Mouse (Mus musculus): ENCODE data around the gene Dennd5b. TPM values are rescaled to one million over a fixed set of nuclear protein-coding genes. Genes with fewer than 3 reads are reported as not detected.
"Not testable (repeated sequence)": the region's sequence is repeated elsewhere in the genome, so short reads cannot be mapped to it uniquely, and the experiment has no call there.

Dennd5b gene
- total RNA-seq, 2 experiments from 2014 or later: 22.9 to 25.8 TPM

DNA sequence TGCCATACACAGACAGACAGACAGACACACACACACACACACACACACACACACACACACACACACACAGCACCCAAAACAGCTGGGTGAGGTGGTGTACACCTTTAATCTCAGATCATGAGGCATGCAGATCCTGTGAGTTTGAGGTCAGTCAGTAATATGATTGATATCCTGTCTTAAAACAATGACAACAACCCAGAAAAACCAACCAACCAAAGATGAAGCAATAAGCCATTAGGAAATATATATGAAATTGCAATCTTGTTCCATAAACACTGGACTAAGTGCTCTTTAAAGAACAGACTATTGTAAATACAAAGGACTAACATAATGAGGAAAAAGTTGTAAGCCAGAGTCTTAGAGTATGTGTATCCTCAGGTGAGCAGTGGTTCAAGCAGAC, 70.1 kb downstream of the Dennd5b start:
- DNase-seq (ENCODE audit: low spot score in 2 of 2): no peak

DNA sequence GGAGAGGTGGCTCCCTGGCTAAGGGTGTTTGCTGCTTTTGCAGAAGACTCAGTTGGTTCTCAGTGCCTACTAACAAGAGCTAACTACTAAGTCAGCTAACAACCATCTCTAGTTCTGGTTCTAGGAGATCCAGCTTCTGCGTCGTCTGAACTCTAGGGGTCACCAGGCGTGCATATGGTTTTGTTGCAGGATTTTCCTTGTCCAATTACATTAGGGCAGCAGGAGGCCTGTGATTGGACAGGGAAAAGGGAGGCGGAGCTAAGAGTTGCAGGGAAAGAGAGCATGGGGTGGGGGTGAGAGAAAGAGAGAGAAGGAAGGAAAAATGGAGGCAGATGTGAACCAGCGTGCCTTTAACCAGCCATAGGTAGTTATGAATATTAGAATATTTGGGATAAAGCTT, 83.0 kb downstream of the Dennd5b start:
- DNase-seq (ENCODE audit: low spot score in 2 of 2): no peak

DNA sequence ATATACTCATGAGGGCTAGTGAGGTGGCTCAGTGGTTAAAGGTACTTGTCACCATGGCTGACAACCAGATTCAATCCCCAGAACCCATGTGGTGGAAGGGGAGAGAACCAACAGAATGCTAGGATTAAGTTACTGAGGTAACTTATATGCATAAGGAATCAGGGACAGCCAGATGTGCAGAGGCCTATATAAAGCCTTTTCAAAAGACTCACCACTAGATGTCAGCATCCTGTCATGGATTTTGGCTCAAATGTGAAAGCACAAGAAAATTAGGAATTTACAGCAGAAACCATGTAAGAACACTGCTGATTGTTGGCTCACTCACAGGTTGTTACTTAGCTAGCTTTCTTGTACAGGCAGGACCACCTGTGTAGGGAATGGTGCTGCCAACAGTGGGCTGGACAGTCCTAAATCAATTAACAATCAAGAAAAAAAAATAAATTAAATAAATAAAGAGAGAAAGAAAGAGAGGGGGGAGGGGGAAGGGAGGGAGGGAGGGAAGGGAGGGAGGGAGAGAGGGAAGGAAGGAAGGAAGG, 90.6 kb downstream of the Dennd5b start:
- DNase-seq (ENCODE audit: low spot score in 2 of 2): no peak

DNA sequence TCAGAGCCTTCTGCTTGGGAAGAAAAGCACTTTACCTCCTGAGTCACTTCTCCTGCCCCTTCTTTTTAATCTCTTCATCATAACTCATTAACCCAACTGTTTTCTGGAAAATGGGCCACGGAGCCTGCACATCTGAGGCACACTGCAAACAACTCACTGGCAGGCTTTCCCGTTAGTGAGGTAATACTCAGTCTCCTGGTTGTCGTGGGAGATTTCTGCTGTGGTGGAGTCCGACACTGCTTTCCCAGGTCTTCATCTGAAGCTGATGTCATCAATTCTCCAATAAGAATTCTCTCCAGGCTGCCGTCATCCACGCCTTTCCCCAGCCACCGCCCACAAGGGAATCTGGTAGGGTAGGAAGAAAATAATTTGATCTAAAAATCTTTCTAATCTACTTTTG, 96.5 kb downstream of the Dennd5b start:
- no peak for DNase-seq (ENCODE audit: low spot score in 2 of 2)

DNA sequence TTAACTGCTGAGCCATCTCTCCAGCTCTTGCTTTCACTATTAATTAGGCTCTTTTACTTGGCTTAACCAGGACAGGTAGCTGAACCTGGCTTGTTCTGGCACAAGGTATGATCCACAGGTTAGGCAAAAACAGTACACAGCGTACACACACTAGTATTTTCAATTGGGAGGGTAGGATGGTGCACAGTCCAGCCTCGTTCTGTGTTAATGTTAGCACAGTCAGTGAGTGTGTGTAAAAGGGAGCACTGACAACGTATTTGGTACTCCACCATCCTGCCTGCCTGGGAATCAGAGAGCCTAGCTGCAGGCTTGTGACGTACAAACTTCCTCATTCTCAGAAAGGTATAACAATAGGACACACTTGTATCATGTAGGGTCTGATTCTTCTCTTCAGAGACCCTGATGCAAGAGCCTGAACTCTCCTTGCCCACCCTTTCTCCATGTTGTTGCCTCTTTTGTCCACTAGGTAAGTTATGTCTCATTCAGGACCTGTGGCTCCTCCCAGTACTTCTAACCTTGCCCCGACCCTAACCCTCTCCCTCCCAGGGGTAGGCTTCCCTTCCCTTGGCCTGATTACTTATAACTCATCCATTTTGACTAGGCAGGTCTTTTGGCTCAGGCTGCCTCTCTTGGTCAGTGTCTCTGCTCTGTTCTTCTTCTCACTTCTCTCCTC, 107.0 kb downstream of the Dennd5b start:
- no peak for DNase-seq (ENCODE audit: low spot score in 2 of 2)

DNA sequence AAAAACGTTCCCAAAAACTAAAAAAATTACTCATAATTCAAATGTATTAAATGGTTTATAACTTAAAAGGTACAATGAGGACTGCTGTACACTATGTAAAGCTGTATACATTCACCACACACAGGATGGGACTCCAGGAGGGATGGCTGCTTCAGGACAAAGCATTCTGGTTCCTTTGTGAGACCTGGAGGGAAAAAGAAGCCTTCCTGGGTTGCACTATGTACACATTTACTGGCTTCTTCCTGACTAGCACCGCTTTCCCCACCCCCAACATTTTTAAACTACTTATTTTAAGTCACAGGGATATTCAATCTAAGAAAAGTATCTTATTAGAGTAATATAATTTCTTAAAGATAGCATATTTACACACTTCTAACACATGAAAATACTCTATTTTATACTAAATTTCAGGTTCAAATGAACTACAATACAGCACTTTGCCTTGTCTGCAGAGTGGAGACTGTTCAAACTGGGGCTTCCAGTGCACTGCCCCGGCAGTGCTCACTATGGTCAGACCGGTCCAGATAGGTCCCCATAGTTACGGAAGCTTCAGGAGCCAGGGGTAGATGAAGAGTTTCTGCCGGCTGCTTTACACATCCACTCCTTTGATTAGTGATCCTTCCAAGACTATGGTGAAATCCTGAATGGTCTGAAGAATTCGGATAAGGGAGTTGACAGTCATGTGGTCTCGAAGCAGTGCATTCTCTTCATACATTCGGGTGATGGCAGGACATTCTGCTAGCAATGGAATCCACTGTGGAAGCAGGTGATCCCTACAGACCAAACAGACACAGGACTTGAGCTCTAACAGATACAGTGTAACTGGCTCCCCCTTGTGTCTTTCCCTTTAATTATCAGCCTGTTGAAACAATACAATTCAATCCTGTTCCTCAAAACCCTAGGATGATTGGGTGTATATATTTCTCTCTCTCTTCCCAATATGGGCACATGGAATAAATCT, 108.1 kb downstream of the Dennd5b start:
- DNase-seq (ENCODE audit: low spot score in 2 of 2): no peak

DNA sequence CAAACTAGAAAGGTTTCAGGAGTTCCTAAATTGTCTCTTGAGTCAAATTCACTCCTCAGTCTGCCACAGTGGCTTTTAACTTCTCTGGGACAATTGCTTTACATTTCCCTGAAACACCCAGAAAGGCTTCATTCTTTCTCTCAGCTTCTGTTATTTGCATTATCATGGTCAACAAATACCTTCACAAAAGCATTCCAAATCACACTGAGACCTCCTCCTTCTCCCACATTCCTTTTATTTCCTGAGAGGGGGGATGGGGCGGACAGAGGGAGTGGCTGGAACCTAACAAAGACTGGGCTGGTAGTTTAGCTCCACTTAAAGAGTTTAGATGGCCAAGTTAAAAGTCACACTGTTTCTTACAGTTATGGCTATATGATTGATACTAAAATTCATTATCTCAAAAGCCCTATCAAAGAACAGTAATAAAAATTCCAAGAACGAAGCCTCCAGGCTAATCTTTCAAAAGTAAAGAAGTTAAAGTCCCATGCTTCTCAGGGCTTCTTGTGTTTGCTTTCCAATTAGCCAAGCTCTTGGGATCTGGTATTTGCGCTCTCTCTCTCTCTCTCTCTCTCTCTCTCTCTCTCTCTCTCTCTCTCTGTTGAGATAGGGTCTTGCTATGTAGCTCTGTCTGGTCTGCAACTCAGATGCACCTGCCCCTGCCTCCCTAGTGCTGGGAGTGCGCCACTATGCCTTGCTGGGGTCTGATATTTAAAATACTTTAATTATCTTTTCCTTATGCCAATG, 108.9 kb downstream of the Dennd5b start:
- DNase-seq (ENCODE audit: low spot score in 2 of 2): no peak

DNA sequence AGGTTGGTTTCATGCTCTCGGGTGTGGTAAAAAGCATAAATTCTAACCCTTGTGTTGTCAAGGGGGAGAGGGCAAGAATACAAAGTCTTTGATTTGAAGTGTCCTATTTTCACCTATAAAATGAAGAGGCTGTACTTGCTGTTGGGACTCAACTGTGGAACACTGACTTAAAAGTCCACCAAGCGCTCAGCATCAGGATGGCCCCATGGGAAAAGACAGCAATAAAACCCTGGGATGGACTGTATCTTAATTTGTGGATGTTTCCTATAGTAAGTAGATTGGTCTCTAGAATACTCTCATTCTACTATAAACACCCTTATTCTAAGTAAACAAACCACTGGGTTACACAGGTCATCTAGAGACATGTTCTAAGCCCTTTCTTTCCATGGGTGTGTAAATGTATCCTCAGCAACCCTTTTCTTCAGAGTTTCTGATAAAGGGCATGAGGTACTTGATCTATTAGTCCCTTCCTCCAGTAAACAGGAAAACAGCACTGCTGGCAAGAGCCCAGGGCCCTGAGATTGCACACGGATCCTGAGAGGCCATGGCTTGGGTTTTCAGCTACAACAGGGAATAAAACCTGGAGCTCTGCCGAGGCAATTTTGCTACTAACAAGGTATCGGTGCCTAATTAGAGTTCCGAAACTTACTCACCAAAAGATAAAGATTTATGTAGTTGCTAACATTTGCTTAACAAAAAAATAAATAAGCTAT, 109.7 kb downstream of the Dennd5b start:
- no peak for DNase-seq (ENCODE audit: low spot score in 2 of 2)

DNA sequence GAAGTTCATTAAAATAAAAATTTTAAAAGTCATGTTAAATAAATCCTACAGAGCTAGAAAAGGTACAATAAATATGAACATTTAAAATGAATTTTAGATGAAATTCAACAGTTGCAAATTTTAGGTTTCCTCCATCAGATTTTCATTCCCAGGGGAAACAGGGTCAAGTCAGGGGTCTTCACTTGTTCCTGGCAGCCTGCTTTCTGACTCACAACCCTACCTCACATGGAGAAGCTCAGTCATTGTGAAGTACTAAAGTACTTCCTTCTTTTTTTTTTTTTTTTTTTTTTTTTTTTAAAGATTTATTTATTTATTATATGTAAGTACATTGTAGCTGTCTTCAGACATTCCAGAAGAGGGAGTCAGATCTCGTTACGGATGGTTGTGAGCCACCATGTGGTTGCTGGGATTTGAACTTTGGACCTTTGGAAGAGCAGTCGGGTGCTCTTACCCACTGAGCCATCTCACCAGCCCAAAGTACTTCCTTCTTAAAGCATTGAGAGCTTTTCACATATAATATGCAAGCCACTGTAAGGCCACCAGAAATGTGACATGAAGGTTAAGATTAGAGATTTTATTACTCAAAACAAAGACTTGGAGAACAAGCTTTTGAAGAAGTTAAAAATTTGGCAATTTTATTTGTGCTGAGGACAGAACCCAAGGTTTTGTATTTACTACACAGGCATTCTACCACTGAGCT, 111.5 kb downstream of the Dennd5b start:
- DNase-seq (ENCODE audit: low spot score in 2 of 2): not testable (repeated sequence)

DNA sequence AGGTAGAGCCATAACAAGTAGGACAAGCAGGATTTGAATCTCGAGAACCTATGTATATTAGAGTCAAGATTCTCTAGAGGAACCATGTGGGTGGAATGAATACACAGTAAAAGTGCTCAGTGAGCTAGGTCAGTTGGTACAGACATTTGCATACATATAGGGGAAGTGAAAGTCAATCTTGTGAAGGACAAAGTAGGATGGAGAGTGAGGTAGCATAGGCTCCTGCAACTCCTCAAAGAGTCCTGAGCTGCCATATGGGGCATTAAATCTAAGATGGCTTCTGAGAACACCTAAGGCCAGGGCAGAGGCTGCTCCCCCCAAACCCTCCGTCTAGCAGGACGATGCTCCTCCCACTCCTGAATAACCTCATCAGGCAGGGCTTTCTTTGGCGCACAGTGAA, 115.5 kb downstream of the Dennd5b start:
- DNase-seq (ENCODE audit: low spot score in 2 of 2): no peak

DNA sequence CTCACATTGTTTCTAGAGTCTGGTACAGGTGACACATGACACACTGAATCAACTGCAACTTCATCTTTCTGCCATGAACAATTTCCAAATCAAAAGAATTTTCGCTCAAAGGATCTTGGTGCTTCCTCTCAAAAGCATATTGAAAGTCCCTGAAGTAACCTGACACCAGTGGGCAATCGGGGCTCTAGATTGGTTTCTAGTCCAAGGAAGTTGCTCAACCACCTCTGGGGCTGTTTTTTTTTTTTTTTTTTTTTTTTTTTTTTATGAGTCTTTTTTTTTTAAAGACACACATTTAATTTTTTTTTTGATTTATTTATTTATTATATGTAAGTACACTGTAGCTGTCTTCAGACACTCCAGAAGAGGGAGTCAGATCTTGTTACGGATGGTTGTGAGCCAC, 121.0 kb downstream of the Dennd5b start:
- DNase-seq (ENCODE audit: low spot score in 2 of 2): no peak

DNA sequence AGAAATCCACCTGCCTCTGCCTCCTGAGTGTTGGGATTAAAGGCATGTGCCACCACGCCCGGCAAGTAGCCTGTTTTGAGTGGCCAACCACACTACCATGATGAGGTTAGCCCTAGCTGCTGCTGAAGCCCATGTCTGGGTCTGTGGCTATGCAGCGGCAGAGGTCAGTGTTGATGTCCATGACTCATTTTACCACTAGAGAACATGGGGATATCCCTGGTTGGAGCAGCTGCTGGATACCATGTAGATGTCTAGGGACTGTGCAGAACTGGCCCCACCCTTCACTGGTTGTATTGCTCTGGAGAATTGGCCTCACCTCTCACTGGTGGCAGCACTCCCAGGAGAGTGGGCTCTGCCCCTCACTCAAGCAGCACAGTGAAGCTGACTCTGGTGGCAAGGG, 126.4 kb downstream of the Dennd5b start:
- DNase-seq (ENCODE audit: low spot score in 2 of 2): no peak

DNA sequence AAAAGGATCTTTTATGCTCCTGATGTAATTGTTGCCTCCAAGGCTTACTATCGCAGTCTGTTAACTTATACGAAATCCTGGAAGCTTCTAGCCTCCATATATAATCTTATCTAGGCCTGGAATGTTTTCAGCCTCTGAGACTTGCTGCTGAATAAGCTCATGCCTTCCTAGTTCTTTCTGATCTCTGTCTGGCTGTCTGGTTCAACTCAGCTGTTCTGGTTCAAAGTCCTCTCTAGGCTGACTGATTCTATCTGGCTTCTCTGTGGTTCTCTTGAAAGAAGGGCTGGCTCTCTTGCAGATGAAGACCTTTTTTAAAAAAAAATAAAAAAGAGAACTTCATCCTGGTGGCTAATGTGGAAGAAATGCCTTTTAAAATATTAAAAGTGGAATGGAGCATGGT, 128.6 kb downstream of the Dennd5b start:
- no peak for DNase-seq (ENCODE audit: low spot score in 2 of 2)

DNA sequence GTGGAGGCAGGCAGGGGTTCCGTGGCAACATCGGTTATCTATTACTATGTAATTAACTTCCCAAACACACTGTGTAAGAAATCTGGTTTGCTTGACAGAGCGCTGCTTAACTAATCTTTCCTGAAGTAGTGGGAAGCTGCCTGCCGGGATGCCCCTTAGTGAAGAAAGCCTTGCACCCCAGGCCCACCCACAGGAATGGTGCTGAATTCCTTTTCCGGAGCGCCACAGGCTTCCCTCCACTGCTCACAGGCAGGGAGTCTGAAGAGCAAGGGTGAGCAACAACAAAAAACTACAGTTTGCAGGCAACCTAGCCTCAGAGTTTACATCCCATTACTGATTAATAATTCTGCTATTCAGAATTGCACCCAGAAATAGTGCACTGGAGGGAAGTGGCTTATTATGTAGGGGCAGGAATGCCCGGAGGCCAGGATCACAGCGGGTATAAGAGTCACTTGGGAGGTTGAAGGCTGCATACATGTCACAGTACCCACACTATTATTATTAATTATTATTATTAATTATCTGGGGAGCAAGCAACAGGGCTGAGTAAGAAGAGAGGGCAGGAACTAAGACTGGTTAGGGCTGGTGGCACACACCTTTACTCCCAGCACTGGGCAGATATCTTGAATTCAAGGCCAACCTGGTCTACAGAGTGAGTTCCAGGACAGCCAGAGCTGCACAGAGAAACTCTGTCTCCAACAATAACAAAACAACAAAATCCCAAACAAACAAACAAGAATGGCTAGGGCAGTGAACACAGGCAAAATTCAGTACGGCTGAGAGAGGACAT, 129.2 kb downstream of the Dennd5b start:
- DNase-seq (ENCODE audit: low spot score in 2 of 2): no peak

DNA sequence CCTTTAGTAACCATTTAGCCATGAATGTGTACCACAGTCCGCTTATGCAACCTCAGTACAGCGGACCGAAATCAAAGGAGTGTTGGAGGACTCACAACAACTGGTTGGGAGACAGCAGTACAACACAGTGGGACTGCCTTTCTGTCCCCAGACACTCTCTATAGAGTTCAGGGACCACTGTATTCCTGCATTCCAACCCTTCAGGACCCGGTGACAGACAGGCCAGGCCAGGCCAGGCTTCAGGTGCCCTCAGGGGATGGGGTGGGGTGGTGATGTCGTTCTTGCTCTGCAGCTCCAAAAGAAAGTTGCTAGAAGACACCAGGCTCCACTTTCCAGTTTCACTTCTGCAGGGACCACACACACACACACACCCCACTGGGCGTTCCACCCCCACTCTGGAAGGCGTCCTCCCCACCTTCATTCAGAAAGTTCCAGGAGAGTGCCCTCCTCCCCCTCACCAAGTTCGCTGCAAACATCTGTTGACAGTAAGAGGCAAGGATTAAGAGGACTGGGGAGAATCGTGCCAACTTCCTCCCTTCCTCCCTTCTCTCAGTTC, 130.0 kb downstream of the Dennd5b start:
- no peak for DNase-seq (ENCODE audit: low spot score in 2 of 2)

DNA sequence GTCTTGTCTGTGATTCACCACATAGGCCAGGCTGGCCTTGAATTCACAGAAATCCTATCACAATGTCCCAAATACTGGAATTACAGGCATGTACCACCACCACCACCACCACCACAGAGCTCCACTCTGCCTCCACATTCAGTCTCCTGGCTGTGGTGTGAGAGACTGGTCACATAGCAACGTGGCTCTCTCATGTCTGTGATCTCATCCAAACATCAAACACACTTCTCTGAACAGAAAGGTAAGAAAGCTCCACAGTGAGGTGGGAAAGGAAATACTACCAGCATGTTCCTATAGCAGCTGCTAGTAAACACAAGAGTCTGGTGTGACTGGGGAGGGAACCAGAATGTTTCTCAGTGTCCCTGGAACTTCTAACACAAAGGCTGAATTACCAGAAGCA, 140.2 kb downstream of the Dennd5b start:
- no peak for DNase-seq (ENCODE audit: low spot score in 2 of 2)

DNA sequence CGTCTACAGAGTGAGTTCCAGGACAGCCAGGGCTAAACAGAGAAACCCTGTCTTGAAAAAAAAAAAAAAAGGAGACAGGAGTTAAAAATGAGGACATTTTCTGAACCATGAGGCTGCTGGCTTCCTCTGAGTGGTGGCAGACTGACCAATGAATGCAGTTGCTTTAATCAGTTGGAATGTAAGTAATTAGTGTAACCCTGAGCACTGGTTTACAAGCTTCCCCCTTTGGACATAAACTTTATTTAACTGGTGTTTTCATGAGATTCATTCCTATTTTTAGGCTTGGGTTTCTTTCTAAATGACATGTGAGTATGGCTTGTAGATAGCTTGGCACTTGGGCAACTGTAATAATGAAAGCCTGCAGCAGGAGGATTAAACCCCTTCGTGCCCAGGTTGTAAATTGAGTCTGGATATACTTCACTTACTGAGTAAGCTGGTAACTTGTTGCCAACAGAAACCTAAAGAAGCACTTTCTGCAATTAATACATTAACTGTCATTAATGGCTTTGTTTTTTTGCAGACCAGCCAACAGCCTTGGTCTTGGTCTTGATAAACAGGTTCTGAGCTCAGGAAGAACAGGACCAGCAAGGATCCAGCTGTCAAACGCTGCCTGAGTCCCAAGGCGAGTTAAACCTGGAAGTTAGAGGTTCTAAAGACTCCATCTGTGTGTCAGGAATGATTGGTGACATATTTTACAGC, 141.8 kb downstream of the Dennd5b start:
- DNase-seq (ENCODE audit: low spot score in 2 of 2): no peak

DNA sequence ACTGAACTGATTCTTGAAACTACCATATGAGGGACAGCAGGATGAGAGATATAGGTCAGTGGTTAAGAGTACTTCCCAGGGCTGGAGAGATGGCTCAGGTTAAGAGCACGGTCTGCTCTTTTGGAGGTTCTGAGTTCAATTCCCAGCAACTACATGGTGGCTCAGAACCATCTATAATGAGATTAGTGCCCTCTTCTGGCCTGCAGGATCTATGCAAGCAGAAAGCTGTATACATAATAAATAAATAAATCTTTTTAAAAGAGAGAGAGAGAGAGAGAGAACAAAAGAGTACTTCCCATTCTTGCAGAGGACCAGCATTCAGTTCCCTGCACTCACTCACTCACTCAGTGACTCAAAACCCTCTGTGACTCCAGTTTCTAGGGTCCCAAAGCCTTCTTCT, 142.8 kb downstream of the Dennd5b start:
- no peak for DNase-seq (ENCODE audit: low spot score in 2 of 2)

DNA sequence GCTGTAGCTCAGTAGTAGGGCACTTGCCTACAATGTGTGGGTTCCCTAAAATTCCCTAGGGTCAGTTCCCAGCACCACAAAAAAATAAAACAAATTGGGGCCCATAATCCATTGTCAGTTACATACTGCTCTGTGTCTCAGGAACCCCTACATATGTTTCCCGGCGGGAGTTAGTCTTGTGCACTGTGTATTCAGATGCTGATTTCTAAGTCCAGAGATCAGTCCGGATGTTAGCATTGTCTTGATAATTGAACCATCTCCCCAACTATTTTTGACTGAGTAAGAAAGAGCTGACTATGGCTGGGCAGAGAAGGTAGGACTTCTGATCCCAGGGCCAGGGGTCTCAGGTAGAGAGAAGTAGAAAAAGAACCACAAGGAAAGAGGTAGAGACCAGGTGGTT, 144.4 kb downstream of the Dennd5b start:
- no peak for DNase-seq (ENCODE audit: low spot score in 2 of 2)
